Mouse (Mus musculus) adrenal gland, adult 18-20 months (tissue): Measurements from ENCODE around the gene Tmpo. TPM values are rescaled to one million over a fixed set of nuclear protein-coding genes. Genes with fewer than 3 reads are reported as not detected.
A peak's percentile ranks its signal among the peaks of the same experiment; 100 is the strongest.

Experiments
- DNase-seq, 2 experiments: peaks; one replicate each; pipeline ENCODE4 v3.0.0; 2021 to 2022; ENCODE audit warnings: low spot score in 2 of 2
- total RNA-seq, 2 experiments: library from RNA; stranded (reverse); gene quantifications; 1 replicate in 1 of 2; 2 replicates in 1 of 2; pipeline ENCODE4 v1.2.3; 2021

Gene Tmpo
- total RNA-seq, 2 experiments from 2014 or later = 80.3 to 89.6 TPM

DNA sequence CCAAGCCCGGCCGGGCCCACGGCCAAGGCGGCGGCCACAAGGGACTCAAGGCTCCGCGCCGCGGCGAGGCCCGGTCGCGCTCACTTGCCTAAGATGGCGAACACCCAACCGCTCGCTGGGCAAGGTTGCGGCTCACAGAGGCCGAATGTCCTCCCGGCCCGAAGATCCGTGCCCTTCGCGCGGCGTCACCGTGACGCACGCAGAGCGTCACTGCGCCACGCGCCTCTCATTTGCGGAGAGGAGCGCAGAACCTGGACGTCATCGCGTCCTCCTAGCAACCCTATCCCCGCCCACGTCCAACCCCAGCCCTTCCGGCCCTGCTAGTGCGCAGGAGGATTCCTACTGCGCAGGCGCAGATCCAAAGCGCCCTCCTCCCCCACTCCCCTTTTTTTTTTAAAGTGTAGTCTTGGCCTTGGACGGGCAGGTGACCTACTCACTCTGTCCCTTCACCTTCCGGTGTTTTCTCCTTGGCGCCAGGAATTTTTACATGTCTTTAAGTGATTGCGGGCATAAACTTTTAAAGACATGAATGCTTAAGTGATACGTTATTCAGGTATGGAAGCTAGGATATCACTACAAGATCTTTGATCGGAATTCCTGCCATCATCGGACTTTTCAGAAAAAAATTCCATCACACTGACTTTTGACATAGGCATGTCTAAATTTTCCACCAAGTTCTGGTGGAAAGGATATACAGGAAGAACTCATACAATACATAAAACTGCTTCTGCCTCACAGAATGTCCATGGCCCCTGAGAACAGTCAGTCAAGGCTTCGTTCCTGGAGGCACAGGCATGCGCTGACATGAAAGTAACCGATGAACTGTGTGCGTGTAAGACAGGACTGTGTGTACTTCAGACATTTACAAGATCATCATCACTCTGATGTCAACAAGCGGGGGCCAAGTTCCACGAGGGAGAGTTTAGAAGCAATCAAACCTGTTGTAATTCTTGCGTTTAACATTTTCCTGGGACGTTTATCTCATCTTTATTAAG is 57.0 kb downstream of the Tmpo start, which contains the start of gene Slc25a3:
Gene Slc25a3, minus strand, starts transcription at position 232 of the 995 bp plus-strand sequence.
- DNase-seq = peak; percentile 96

DNA sequence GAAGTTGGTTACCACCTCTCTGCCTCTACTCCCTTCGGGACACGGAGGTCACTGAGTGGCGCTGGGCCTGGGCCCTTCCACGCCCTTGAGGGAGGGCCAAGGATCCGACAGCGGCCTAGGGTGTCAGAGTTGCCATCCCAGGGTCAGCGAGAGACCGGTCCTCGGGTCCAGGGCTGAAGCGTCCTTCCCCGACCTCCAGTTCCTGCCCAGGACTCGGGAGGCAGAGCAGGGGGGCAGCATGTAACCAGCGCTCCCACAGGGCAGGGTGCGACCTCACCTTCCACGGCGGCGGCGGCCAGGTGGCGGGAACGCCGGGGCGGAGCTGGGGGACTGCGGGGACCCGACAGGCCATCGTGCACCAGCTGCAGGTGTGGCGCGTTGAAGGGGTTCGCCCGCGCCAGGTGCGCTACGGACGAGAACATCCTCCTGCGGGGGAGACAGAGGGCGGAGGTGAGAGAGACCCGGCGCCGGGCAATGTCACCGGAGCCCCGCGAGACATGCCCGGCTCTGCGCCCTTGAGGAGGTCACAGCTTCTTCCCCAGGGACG is 57.8 kb downstream of the Tmpo start:
- DNase-seq = peak; percentile 50 to 52

DNA sequence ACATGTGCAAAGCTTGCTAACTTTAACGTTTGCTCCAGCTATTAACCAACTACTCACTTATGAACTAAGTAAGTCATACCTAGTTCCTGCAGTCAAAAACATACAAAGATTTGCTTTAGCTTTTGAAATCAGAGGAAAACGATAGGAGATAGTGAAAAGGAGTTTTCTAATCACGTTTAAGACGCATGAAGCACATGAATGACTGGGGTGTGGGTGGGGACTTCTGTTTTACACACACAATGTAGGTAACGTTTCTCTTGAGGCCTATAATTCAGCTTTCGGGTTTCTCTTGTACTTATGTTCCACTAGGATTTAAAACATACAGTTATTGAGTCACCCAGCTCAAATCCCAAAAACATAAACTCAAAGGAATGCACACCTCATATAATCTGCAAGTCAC is 58.5 kb downstream of the Tmpo start:
- DNase-seq = no peak

DNA sequence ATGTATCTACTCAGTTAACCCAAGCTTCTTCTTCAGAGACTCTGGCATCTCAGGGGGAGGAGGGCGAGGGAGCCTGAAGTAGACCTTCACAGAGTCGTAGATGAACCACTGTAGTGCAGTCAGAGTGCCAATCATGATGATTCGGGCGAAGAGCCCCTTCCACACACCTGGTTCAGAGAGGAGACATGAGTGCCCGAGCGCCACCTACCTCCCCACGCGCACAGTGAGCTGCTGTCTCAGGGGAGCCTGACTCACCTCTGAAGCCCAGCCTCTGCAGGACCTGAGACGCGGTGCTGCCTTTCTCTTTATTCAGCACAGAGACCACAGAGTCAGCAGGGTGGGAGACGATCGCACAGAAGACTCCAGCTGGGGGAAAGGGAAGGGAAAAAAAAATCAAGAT is 64.2 kb downstream of the Tmpo start:
- no peak for DNase-seq

DNA sequence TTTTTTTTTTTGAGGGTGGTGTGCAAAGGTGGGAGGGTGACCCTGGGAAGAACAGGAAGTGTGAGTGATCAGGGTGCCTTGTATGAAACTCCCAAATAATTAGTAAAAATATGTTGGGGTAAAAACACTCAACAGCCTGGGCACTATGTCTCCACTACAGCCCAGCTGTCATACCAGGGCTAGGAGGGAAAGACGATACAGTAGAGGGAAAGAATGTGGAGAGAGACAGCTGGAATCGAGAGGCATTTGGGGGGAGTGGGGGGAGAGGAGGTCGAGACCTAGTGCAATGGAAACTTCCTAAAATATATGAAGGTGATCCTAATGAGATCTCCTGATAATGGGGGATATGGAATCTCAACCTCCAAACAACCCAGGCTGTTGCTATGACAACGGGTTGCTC is 71.3 kb downstream of the Tmpo start:
- no peak for DNase-seq

DNA sequence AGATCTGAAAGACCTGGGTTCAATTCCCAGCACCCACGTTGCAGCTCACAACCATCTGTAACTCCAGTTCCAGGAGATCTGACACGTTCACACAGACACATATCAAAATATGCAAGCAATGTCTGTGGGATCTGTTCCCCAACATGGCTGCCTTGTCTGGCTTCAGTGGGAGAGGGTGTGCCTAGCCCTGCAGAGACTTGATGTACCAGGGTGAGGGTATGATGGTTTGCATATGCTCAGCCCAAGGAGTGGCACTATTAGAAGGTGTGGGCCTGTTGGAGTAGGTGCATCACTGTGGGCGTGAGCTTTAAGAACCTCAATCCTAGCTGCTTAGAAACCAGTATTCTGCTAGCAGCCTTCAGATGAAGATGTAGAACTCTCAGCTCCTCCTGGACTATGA is 75.1 kb downstream of the Tmpo start:
- no peak for DNase-seq

GRCm38 (mm10) chr10:91102799-91103590 is 78.1 kb downstream of the Tmpo start:
- no peak for DNase-seq

- DNase-seq = no peak
These were observed 79.2 kb downstream of the Tmpo start for GRCm38 (mm10) chr10:91101936-91102335.

DNA sequence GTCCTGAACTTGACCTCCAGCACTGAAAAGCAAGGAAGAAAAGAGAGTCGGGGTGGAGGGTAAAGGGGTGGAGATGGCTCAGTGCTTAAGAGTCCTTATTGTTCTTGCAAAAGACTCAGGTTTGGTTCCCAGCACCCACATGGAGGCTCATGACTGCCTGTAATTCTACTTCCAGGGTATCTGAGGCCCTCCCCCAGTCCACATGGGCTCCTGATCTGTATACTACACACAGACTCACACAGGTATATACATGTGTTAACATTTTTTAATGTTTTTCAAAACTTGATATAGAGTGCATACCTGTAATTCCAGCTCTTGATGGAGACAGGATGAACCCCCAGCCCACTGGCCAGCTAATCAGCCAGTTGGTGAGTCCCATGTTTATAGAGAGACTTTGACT is 81.0 kb downstream of the Tmpo start:
- DNase-seq = no peak

- no peak for DNase-seq
These were observed 83.1 kb downstream of the Tmpo start for GRCm38 (mm10) chr10:91098056-91098455.

Other genes with a start within 250 kb of the Tmpo start
- gene Apaf1, start 98.5 kb downstream of the Tmpo start, total RNA-seq = 1 to 10 TPM; 5.4 to 5.8 TPM
- 10 to 100 TPM; 30.9 to 31.5 TPM for gene Ikbip, start 98.4 kb downstream of the Tmpo start, total RNA-seq
- gene Slc25a3, start 57.3 kb downstream of the Tmpo start, total RNA-seq = 1,000 to 10,000 TPM; 1,418 to 2,058 TPM